ENCODE assay signal across 28 mouse cellular contexts in genomic region chr16:29597122-29597521, GRCm38 (mm10). TPM values are rescaled to one million over a fixed set of nuclear protein-coding genes. Genes with fewer than 3 reads are reported as not detected.
"Had no signal": no experiment of that assay in that cellular context is flagged by ENCODE, and none has a peak within 500 bp of the region (broad histone marks: within the 10 kb centered on the region; RNA-seq: fewer than 3 reads in every experiment).

No protein-coding gene starts in this region.

- H3K4me1 ChIP-seq: heart, embryonic 13.5 days; heart, embryonic 15.5 days; hindbrain, embryonic 13.5 days; hindbrain, embryonic 15.5 days; limb, embryonic 10.5 days; limb, embryonic 12.5 days; liver, embryonic 13.5 days; liver, embryonic 15.5 days had no signal

- H3K27ac ChIP-seq: heart, adult 2 months; heart, embryonic 13.5 days; heart, embryonic 15.5 days; hindbrain, embryonic 13.5 days; hindbrain, embryonic 15.5 days; hindbrain, postnatal 0 days; left cerebral cortex, adult 2 months; limb, embryonic 10.5 days; limb, embryonic 12.5 days; liver, embryonic 13.5 days; liver, embryonic 15.5 days had no signal

- H3K9ac ChIP-seq: heart, embryonic 13.5 days; heart, embryonic 15.5 days; hindbrain, embryonic 13.5 days; hindbrain, embryonic 15.5 days; limb, embryonic 12.5 days; liver, embryonic 13.5 days; liver, embryonic 15.5 days; liver, postnatal 0 days had no signal

- ATAC-seq: hindbrain, postnatal 0 days; intestine, embryonic 16.5 days; liver, postnatal 0 days had no signal

- H3K27me3 ChIP-seq: heart, embryonic 13.5 days; heart, embryonic 15.5 days; hindbrain, embryonic 13.5 days; hindbrain, embryonic 15.5 days; limb, embryonic 12.5 days; liver, embryonic 13.5 days; liver, embryonic 15.5 days had no signal

- DNase-seq: gastrocnemius, postnatal 14 days; gastrocnemius, postnatal 36 days; heart, postnatal 36 days; kidney, adult 18-20 months; kidney, adult 8-10 months; kidney, postnatal 10 days; kidney, postnatal 25 days; kidney, postnatal 4 days; liver; liver, embryonic 13.5 days; liver, postnatal 0 days had no signal

- H3K4me3 ChIP-seq: heart, adult 2 months; heart, embryonic 13.5 days; heart, embryonic 15.5 days; hindbrain, embryonic 13.5 days; hindbrain, embryonic 15.5 days; left cerebral cortex, adult 2 months; limb, embryonic 10.5 days; limb, embryonic 12.5 days; liver, embryonic 13.5 days; liver, embryonic 15.5 days had no signal

- H3K9me3 ChIP-seq: heart, embryonic 13.5 days; heart, embryonic 15.5 days; hindbrain, embryonic 13.5 days; hindbrain, embryonic 15.5 days; limb, embryonic 10.5 days; limb, embryonic 12.5 days; liver, embryonic 13.5 days; liver, embryonic 15.5 days had no signal

- H3K4me2 ChIP-seq: heart, embryonic 11.5 days; heart, embryonic 13.5 days; heart, embryonic 15.5 days; hindbrain, embryonic 13.5 days; hindbrain, embryonic 15.5 days; limb, embryonic 12.5 days; liver, embryonic 11.5 days; liver, embryonic 13.5 days; liver, embryonic 15.5 days had no signal

RNA-seq across cellular contexts. Expression of gene Atp13a4, which starts 52.5 kb away (rescaled TPM):
- total RNA-seq: gastrocnemius, adult 18-20 months; gastrocnemius, adult 8-10 months; gastrocnemius, postnatal 14 days; gastrocnemius, postnatal 36 days; heart, adult 2 months; heart, postnatal 36 days; hematopoietic stem cell, adult 5-6 weeks had no signal
- polyA plus RNA-seq: heart, adult 2 months; heart, embryonic 11.5 days; heart, embryonic 13.5 days; heart, postnatal 0 days; intestine, embryonic 16.5 days; limb, embryonic 10.5 days; limb, embryonic 12.5 days; liver, embryonic 13.5 days; liver, embryonic 15.5 days; liver, postnatal 0 days had no signal
